Mouse (Mus musculus): ENCODE results near the gene Gpc4. TPM values are rescaled to one million over a fixed set of nuclear protein-coding genes. Genes with fewer than 3 reads are reported as not detected.
A peak's percentile ranks its signal among the peaks of the same experiment; 100 is the strongest.

Gene Gpc4
- total and polyA plus RNA-seq, 2 experiments from 2014 or later = 1.6 to 7.2 TPM

DNA sequence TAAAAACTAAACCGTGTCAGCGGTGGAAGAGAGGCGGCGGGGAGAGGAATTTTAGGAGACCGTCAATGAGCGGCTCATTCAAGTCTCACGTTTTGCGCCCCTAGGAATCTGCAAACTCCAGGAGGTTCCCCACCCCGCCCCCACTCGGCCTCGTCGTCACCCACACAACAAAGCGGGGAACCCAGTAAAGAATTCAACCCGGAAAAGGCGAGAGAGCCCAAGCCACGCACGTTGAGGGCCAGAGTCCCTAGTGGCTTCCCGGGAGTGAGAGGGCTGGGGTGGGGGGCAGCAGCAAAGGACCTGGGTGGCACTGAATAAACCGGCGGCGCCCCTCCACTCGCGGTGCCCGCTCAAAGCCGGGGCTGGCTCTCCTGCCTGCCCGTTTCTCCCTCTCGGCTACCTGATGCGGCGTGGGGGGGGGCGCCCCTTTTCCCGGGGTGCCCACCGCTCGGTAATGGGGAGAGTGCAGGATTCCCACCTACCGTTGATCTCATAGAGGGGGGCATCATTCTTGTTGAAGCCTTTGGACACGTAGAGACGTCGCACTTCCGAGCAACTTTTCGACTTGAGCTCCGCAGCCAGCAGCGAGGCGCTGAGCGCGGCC, 816 bp downstream of the Gpc4 start:
- Histone ChIP-seq H3K27me3 (ENCODE audit: insufficient read depth, low read length) (no peaks in the 10 kb centered on the region; the same call in 1 of the 2 replicates), H3K27ac (ENCODE audit: low read depth, low read length) (no peak overlapping the region), H3K9me3 (ENCODE audit: low read length) (0 out of 2 replicates have a peak, but pooled peaks cover 4% of the 10 kb centered on the region), H3K4me1 (ENCODE audit: insufficient read depth, low read length) (no peaks in the 10 kb centered on the region), H3K36me3 (ENCODE audit: insufficient read depth, low read length) (no peaks in the 10 kb centered on the region), H3K4me2 (ENCODE audit: low read depth, low read length, poor library complexity, severe bottlenecking) (peak overlapping the region; percentile 82), H3K9ac (replicated peaks; ENCODE audit: low read length, poor library complexity, severe bottlenecking) (0 out of 2 replicates have a peak overlapping the region, but pooled peaks have one; percentile 44), H3K4me3 (ENCODE audit: low read depth, low read length) (peak overlapping the region; percentile 45)
- WGBS = 25% methylated on average over 28 of the region's 44 CpGs
- no peak for TF ChIP-seq CTCF (IDR thresholded peaks at IDR 0.05)
- DNase-seq (ENCODE audit: low spot score) (no peak), ATAC-seq (ENCODE audit: low FRiP score) (0 out of 2 replicates have a peak, but pooled peaks have one; percentile 32)

DNA sequence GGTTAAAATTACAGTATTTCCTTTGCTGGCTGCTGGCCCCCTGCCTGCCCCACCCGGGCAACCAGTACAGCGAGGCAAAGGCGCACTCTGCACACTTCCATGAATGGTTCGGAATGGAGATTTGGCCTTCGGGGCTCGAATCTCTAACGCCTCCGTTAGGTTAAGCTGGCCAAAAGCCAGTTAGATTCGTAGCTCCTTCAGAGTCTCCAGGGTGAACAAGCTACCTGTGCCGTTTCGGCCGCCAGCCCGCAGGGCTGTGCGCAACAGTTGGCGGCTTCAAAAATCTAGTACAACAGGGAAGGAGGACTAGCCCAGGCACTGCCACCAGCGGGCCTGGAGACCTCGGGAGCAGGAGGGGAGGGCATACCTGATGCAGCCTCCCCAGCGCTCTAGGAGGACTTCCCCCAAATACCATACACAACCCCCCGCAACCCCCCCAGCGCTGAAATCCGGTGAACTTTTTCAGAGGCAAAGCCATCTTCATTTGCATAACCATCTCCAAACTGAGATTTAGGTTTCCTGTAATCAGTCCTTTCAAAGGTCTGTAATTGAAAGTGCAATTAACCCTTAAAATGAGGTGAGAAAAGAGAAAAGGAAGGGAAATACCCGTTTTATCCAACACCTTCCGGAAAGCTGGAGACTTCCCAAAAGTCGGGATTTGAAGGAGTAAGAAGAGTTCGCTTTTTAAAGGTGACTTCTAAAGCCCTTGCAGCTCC, 1.5 kb downstream of the Gpc4 start:
- Histone ChIP-seq H3K27ac (ENCODE audit: low read depth, low read length) (no peak overlapping the region), H3K9me3 (ENCODE audit: low read length) (0 out of 2 replicates have a peak, but pooled peaks cover 4% of the 10 kb centered on the region), H3K4me3 (ENCODE audit: low read depth, low read length) (peak overlapping the region; percentile 45), H3K9ac (replicated peaks; ENCODE audit: low read length, poor library complexity, severe bottlenecking) (no peak overlapping the region), H3K4me2 (ENCODE audit: low read depth, low read length, poor library complexity, severe bottlenecking) (peak overlapping the region; percentile 82), H3K27me3 (ENCODE audit: insufficient read depth, low read length) (no peaks in the 10 kb centered on the region; the same call in 1 of the 2 replicates), H3K4me1 (ENCODE audit: insufficient read depth, low read length) (no peaks in the 10 kb centered on the region), H3K36me3 (ENCODE audit: insufficient read depth, low read length) (no peaks in the 10 kb centered on the region)
- DNase-seq (ENCODE audit: low spot score) = no peak
- no peak for ATAC-seq (ENCODE audit: low FRiP score)
- WGBS = 24% methylated on average over 25 of the region's 25 CpGs
- no peak for TF ChIP-seq CTCF (IDR thresholded peaks at IDR 0.05)

DNA sequence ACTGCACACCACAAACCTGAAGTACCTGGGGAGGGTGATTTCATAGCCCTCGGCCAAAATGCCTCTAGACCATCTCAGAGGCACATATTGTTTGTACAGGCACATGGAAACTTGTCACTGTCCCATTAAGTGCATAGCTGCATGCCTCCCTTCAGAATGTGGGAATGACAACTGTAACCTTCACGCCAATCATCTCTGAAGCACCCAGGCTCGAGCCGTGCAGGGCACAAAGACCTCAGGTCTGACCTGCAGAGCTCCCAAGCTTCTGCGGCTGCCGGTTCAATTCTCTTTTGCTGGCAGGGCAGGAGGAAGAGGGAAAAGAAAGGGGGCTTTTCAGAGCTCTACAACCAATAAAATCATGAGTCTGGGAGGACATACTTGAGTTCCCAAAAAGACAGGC, 2.3 kb downstream of the Gpc4 start:
- 33% methylated on average over 6 of the region's 6 CpGs for WGBS
- H3K9ac ChIP-seq (replicated peaks; ENCODE audit: low read length, poor library complexity, severe bottlenecking) = no peak overlapping the region
- ATAC-seq (ENCODE audit: low FRiP score) = no peak
- H3K4me1 ChIP-seq (ENCODE audit: insufficient read depth, low read length) = no peaks in the 10 kb centered on the region
- no peak overlapping the region for H3K4me3 ChIP-seq (ENCODE audit: low read depth, low read length)
- H3K27me3 ChIP-seq (ENCODE audit: insufficient read depth, low read length) = no peaks in the 10 kb centered on the region; the same call in 1 of the 2 replicates
- H3K9me3 ChIP-seq (ENCODE audit: low read length) = 0 out of 2 replicates have a peak, but pooled peaks cover 4% of the 10 kb centered on the region
- H3K4me2 ChIP-seq (ENCODE audit: low read depth, low read length, poor library complexity, severe bottlenecking) = peak overlapping the region; percentile 82; the same call in 1 of the 2 replicates
- DNase-seq (ENCODE audit: low spot score) = no peak
- no peak overlapping the region for H3K27ac ChIP-seq (ENCODE audit: low read depth, low read length)
- no peak for TF ChIP-seq CTCF (IDR thresholded peaks at IDR 0.05)
- H3K36me3 ChIP-seq (ENCODE audit: insufficient read depth, low read length) = no peaks in the 10 kb centered on the region

DNA sequence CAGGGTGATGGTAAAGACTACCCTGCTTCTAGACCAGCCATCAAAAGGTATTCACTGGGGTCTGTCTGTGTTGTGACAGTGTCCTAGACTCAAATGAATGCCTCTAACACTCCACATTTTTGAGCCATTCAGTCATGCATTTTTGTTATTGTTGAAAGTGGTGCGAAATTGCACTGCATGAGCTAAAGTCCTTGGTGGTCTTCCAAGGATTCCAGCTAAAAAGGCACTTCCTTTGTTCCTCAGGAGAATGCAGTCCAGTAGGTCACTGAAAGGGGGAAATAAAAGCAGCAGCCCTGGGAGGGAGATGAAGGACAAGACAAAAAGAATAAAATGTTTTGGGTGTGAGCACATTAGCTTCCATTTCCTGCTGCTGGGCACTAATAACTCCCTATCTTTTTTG, 2.8 kb downstream of the Gpc4 start:
- no peaks in the 10 kb centered on the region for H3K36me3 ChIP-seq (ENCODE audit: insufficient read depth, low read length)
- ATAC-seq (ENCODE audit: low FRiP score) = no peak
- WGBS = 23% methylated on average over 1 of the region's 1 CpGs
- no peak for TF ChIP-seq CTCF (IDR thresholded peaks at IDR 0.05)
- H3K9ac ChIP-seq (replicated peaks; ENCODE audit: low read length, poor library complexity, severe bottlenecking) = no peak overlapping the region
- no peaks in the 10 kb centered on the region; the same call in 1 of the 2 replicates for H3K27me3 ChIP-seq (ENCODE audit: insufficient read depth, low read length)
- H3K4me1 ChIP-seq (ENCODE audit: insufficient read depth, low read length) = no peaks in the 10 kb centered on the region
- DNase-seq (ENCODE audit: low spot score) = no peak
- 0 out of 2 replicates have a peak, but pooled peaks cover 4% of the 10 kb centered on the region for H3K9me3 ChIP-seq (ENCODE audit: low read length)
- no peak overlapping the region for H3K27ac ChIP-seq (ENCODE audit: low read depth, low read length)
- no peak overlapping the region for H3K4me3 ChIP-seq (ENCODE audit: low read depth, low read length)
- H3K4me2 ChIP-seq (ENCODE audit: low read depth, low read length, poor library complexity, severe bottlenecking) = no peak overlapping the region

DNA sequence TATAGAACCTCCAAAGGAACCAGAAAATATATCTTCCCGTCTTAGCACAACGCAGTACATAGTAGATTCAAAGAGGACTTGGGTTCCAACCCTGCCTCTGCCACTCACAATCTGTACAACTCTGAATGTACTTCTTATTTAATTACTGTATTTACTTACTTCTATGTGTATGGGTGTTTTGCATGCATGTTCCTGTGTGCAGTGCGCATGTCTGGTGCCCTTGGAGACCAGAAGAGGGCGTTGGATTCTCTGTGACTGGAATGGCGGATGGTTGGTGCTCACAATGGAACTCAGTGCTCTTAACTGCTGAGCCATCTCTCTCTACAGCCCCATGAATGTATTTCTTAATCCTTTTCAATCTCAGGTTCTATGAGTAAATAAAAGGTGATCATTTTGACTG, 5.4 kb downstream of the Gpc4 start:
- H3K27ac ChIP-seq (ENCODE audit: low read depth, low read length) = no peak overlapping the region
- no peaks in the 10 kb centered on the region for H3K27me3 ChIP-seq (ENCODE audit: insufficient read depth, low read length)
- H3K9ac ChIP-seq (replicated peaks; ENCODE audit: low read length, poor library complexity, severe bottlenecking) = no peak overlapping the region
- H3K4me3 ChIP-seq (ENCODE audit: low read depth, low read length) = no peak overlapping the region
- H3K9me3 ChIP-seq (ENCODE audit: low read length) = no peaks in the 10 kb centered on the region
- TF ChIP-seq CTCF (IDR thresholded peaks at IDR 0.05) = no peak
- DNase-seq (ENCODE audit: low spot score) (no peak), ATAC-seq (ENCODE audit: low FRiP score) (no peak)
- H3K4me1 ChIP-seq (ENCODE audit: insufficient read depth, low read length) = no peaks in the 10 kb centered on the region
- H3K4me2 ChIP-seq (ENCODE audit: low read depth, low read length, poor library complexity, severe bottlenecking) = no peak overlapping the region
- WGBS = 87% methylated on average over 5 of the region's 5 CpGs
- no peaks in the 10 kb centered on the region for H3K36me3 ChIP-seq (ENCODE audit: insufficient read depth, low read length)

DNA sequence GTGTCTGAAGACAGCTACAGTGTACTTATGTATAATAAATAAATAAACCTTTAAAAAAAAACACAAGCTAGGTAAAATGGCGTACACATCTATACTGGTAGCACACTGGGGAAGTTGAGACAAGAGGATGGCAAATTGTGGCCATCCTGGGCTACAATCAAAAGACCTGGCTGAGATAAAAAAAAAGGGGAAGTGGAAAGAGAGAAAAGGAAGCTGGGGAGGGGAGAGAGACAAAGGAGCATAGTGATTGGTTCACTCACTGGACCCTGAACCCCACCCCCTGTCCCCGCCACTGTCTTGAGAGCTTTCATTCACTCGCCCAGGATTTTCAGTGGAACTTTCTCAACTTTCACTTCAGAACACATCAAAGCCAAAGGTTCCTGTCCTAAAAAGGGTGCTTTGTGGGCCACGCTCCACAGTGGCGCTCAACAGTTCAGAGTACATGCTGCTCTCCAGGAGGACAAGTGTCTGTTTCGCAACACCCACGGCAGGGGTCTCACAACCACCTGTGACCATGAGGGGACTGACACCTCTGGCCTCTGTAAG, 9.6 kb downstream of the Gpc4 start:
- no peaks in the 10 kb centered on the region for H3K9me3 ChIP-seq (ENCODE audit: low read length)
- H3K9ac ChIP-seq (replicated peaks; ENCODE audit: low read length, poor library complexity, severe bottlenecking) = no peak overlapping the region
- H3K36me3 ChIP-seq (ENCODE audit: insufficient read depth, low read length) = no peaks in the 10 kb centered on the region
- no peak for TF ChIP-seq CTCF (IDR thresholded peaks at IDR 0.05)
- 88% methylated on average over 7 of the region's 7 CpGs for WGBS
- H3K4me2 ChIP-seq (ENCODE audit: low read depth, low read length, poor library complexity, severe bottlenecking) = no peak overlapping the region
- ATAC-seq (ENCODE audit: low FRiP score) (no peak), DNase-seq (ENCODE audit: low spot score) (no peak)
- no peaks in the 10 kb centered on the region for H3K4me1 ChIP-seq (ENCODE audit: insufficient read depth, low read length)
- no peaks in the 10 kb centered on the region for H3K27me3 ChIP-seq (ENCODE audit: insufficient read depth, low read length)
- H3K4me3 ChIP-seq (ENCODE audit: low read depth, low read length) = no peak overlapping the region
- H3K27ac ChIP-seq (ENCODE audit: low read depth, low read length) = no peak overlapping the region
